Mouse (Mus musculus) liver, embryonic 15.5 days (tissue): ENCODE results near the gene Rnf41. TPM values are rescaled to one million over a fixed set of nuclear protein-coding genes. Genes with fewer than 3 reads are reported as not detected.
A peak's percentile ranks its signal among the peaks of the same experiment; 100 is the strongest.

ENCODE experiments used
- ATAC-seq: fragments of 200-750 bp; cut with Nextera tagmentation; 2 replicates; pipeline ENCODE4 v1.8.0; 2017; ENCODE audit warnings: moderate number of reproducible peaks, mild to moderate bottlenecking, moderate library complexity; ENCODE audit not compliant: insufficient read depth
- H3K27ac ChIP-seq: fragments of 300-500 bp; sonication (generic); replicated peaks from 2 replicates; pipeline ENCODE4 v1.5.1; 2015; ENCODE audit warnings: mild to moderate bottlenecking, inconsistent platforms
- H3K27me3 ChIP-seq: fragments of 300-500 bp; sonication (generic); 2 replicates; pipeline ENCODE4 v1.6.1; 2015; ENCODE audit warnings: mild to moderate bottlenecking, inconsistent platforms
- H3K36me3 ChIP-seq: fragments of 300-500 bp; sonication (generic); replicated peaks from 2 replicates; pipeline ENCODE4 v1.6.1; 2015; ENCODE audit warnings: moderate library complexity, mild to moderate bottlenecking, inconsistent platforms
- H3K4me1 ChIP-seq: fragments of 300-500 bp; sonication (generic); replicated peaks from 2 replicates; pipeline ENCODE4 v1.6.1; 2015; ENCODE audit warnings: inconsistent platforms
- H3K4me2 ChIP-seq: fragments of 300-500 bp; sonication (generic); 2 replicates; pipeline ENCODE4 v1.6.1; 2015; ENCODE audit warnings: moderate library complexity, mild to moderate bottlenecking, inconsistent platforms
- H3K4me3 ChIP-seq: fragments of 300-500 bp; sonication (generic); replicated peaks from 2 replicates; pipeline ENCODE4 v1.5.1; 2015; ENCODE audit warnings: mild to moderate bottlenecking, inconsistent platforms
- H3K9ac ChIP-seq: fragments of 300-500 bp; sonication (generic); 2 replicates; pipeline ENCODE4 v1.6.1; 2015; ENCODE audit warnings: moderate library complexity, mild to moderate bottlenecking, inconsistent platforms
- H3K9me3 ChIP-seq: fragments of 300-500 bp; sonication (generic); replicated peaks from 2 replicates; pipeline ENCODE4 v1.6.1; 2016; ENCODE audit warnings: inconsistent platforms
- WGBS: fragments of 180-500 bp; shearing (Covaris S2); methylation state at CpG from one replicate; pipeline ENCODE4 v1.1.7; 2015; ENCODE audit warnings: mixed read lengths; ENCODE audit not compliant: insufficient replicate concordance; 5-methylcytosine and 5-hydroxymethylcytosine counted together
- polyA plus RNA-seq: library from polyadenylated mRNA; unstranded; fragments of >200 nt; fragmentation: Nextera tagmentation; extraction: Ambion mirVana; gene quantifications from 2 replicates; pipeline ENCODE4 v1.2.1, GENCODE M21; 2015

The Rnf41 gene
- polyA plus RNA-seq, 1 experiment from 2014 or later, result 8.5 TPM

- peak overlapping the region; percentile 29; the same call in 1 of the 2 replicates for H3K27ac ChIP-seq
- peaks cover 48% of the 10 kb centered on the region for H3K4me1 ChIP-seq
- H3K4me2 ChIP-seq, result no peak overlapping the region
- no peaks in the 10 kb centered on the region for H3K27me3 ChIP-seq
- no peak overlapping the region for H3K9ac ChIP-seq
- no peaks in the 10 kb centered on the region for H3K9me3 ChIP-seq
- WGBS, result 47% methylated on average over 6 of the region's 6 CpGs
- H3K4me3 ChIP-seq, result no peak overlapping the region
- no peaks in the 10 kb centered on the region for H3K36me3 ChIP-seq
- no peak for ATAC-seq
Measured at GRCm38 (mm10) chr10:128372989-128373748, 38.3 kb upstream of the Rnf41 start.

GRCm38 (mm10) chr10:128374393-128374792 lies 37.1 kb upstream of the Rnf41 start:
- Histone ChIP-seq H3K4me2 (no peak overlapping the region), H3K36me3 (peaks cover 7% of the 10 kb centered on the region), H3K4me1 (peaks cover 51% of the 10 kb centered on the region), H3K27ac (no peak overlapping the region), H3K27me3 (no peaks in the 10 kb centered on the region), H3K9me3 (no peaks in the 10 kb centered on the region), H3K4me3 (no peak overlapping the region), H3K9ac (no peak overlapping the region)
- 68% methylated on average over 6 of the region's 6 CpGs for WGBS
- ATAC-seq, result no peak

GRCm38 (mm10) chr10:128376099-128376454 lies 35.4 kb upstream of the Rnf41 start:
- Histone ChIP-seq H3K4me1 (peaks cover 52% of the 10 kb centered on the region), H3K9me3 (no peaks in the 10 kb centered on the region), H3K27me3 (no peaks in the 10 kb centered on the region), H3K9ac (peak overlapping the region; percentile 92), H3K27ac (peak overlapping the region; percentile 85), H3K4me2 (peak overlapping the region; percentile 98), H3K36me3 (peaks cover 18% of the 10 kb centered on the region), H3K4me3 (peak overlapping the region; percentile 87)
- WGBS, result 47% methylated on average over 4 of the region's 4 CpGs
- ATAC-seq, result no peak

GRCm38 (mm10) chr10:128376455-128377211 lies 34.8 kb upstream of the Rnf41 start, which contains the start of gene Ankrd52:
Gene Ankrd52, plus strand, starts transcription at chr10:128377115.
- Histone ChIP-seq H3K9me3 (no peaks in the 10 kb centered on the region), H3K36me3 (peaks cover 22% of the 10 kb centered on the region), H3K27me3 (no peaks in the 10 kb centered on the region), H3K4me3 (peak within 1 kb of the TSS; percentile 87), H3K9ac (peak within 1 kb of the TSS; percentile 92), H3K4me1 (peaks cover 52% of the 10 kb centered on the region), H3K4me2 (peak within 1 kb of the TSS; percentile 98), H3K27ac (peak within 1 kb of the TSS; percentile 85)
- ATAC-seq, result peak; percentile 93
- 1% methylated on average over 61 of the region's 73 CpGs for WGBS

GRCm38 (mm10) chr10:128377222-128377939 lies 34.1 kb upstream of the Rnf41 start:
- H3K4me3 ChIP-seq, result peak overlapping the region; percentile 87
- H3K9ac ChIP-seq, result peak overlapping the region; percentile 92
- H3K27ac ChIP-seq, result peak overlapping the region; percentile 76
- WGBS, result under 1% methylated on average over 47 of the region's 47 CpGs
- ATAC-seq, result peak; percentile 69
- peak overlapping the region; percentile 98 for H3K4me2 ChIP-seq
- H3K9me3 ChIP-seq, result no peaks in the 10 kb centered on the region
- H3K27me3 ChIP-seq, result no peaks in the 10 kb centered on the region
- peaks cover 29% of the 10 kb centered on the region for H3K36me3 ChIP-seq
- peaks cover 52% of the 10 kb centered on the region for H3K4me1 ChIP-seq

- WGBS, result 67% methylated on average over 14 of the region's 14 CpGs
- Histone ChIP-seq H3K9ac (peak overlapping the region; percentile 92), H3K4me3 (peak overlapping the region; percentile 87), H3K4me2 (peak overlapping the region; percentile 98), H3K4me1 (peaks cover 49% of the 10 kb centered on the region), H3K36me3 (peaks cover 35% of the 10 kb centered on the region), H3K27ac (peak overlapping the region; percentile 76; the same call in 1 of the 2 replicates), H3K27me3 (no peaks in the 10 kb centered on the region), H3K9me3 (no peaks in the 10 kb centered on the region)
- ATAC-seq, result no peak
Measured at GRCm38 (mm10) chr10:128377940-128378448, 33.5 kb upstream of the Rnf41 start.

- Histone ChIP-seq H3K9ac (no peak overlapping the region), H3K36me3 (peaks cover 40% of the 10 kb centered on the region), H3K4me2 (peak overlapping the region; percentile 98), H3K27ac (no peak overlapping the region), H3K27me3 (no peaks in the 10 kb centered on the region), H3K4me1 (peaks cover 44% of the 10 kb centered on the region), H3K9me3 (no peaks in the 10 kb centered on the region), H3K4me3 (peak overlapping the region; percentile 87; the same call in 1 of the 2 replicates)
- WGBS, result 62% methylated on average over 3 of the region's 3 CpGs
- no peak for ATAC-seq
Measured at GRCm38 (mm10) chr10:128378462-128378861, 33.0 kb upstream of the Rnf41 start.

- peaks cover 48% of the 10 kb centered on the region for H3K36me3 ChIP-seq
- H3K9ac ChIP-seq, result no peak overlapping the region
- H3K4me1 ChIP-seq, result peaks cover 41% of the 10 kb centered on the region
- 81% methylated on average over 7 of the region's 7 CpGs for WGBS
- no peak for ATAC-seq
- H3K27me3 ChIP-seq, result no peaks in the 10 kb centered on the region
- H3K9me3 ChIP-seq, result no peaks in the 10 kb centered on the region
- no peak overlapping the region for H3K4me3 ChIP-seq
- no peak overlapping the region; the same call in 1 of the 2 replicates for H3K27ac ChIP-seq
- no peak overlapping the region for H3K4me2 ChIP-seq
Measured at GRCm38 (mm10) chr10:128379260-128379659, 32.2 kb upstream of the Rnf41 start.

GRCm38 (mm10) chr10:128380565-128380964 lies 30.9 kb upstream of the Rnf41 start:
- Histone ChIP-seq H3K4me1 (peaks cover 41% of the 10 kb centered on the region), H3K4me3 (no peak overlapping the region), H3K27me3 (no peaks in the 10 kb centered on the region), H3K36me3 (peaks cover 61% of the 10 kb centered on the region), H3K9ac (no peak overlapping the region), H3K27ac (no peak overlapping the region), H3K9me3 (no peaks in the 10 kb centered on the region), H3K4me2 (no peak overlapping the region)
- WGBS, result 83% methylated on average over 5 of the region's 5 CpGs
- ATAC-seq, result no peak

- H3K36me3 ChIP-seq, result peaks cover 80% of the 10 kb centered on the region
- 79% methylated on average over 8 of the region's 8 CpGs for WGBS
- H3K27me3 ChIP-seq, result no peaks in the 10 kb centered on the region
Measured at GRCm38 (mm10) chr10:128382482-128382881, 29.0 kb upstream of the Rnf41 start.

More at GRCm38 (mm10) chr10:128382482-128382881, 29.0 kb upstream of the Rnf41 start:
- peaks cover 27% of the 10 kb centered on the region for H3K4me1 ChIP-seq
- H3K4me2 ChIP-seq, result no peak overlapping the region
- no peak overlapping the region for H3K4me3 ChIP-seq
- no peak overlapping the region for H3K9ac ChIP-seq
- ATAC-seq, result peak; percentile 44
- H3K9me3 ChIP-seq, result no peaks in the 10 kb centered on the region
- no peak overlapping the region for H3K27ac ChIP-seq
